Mouse (Mus musculus): ENCODE results near the gene Zdhhc24.

DNA sequence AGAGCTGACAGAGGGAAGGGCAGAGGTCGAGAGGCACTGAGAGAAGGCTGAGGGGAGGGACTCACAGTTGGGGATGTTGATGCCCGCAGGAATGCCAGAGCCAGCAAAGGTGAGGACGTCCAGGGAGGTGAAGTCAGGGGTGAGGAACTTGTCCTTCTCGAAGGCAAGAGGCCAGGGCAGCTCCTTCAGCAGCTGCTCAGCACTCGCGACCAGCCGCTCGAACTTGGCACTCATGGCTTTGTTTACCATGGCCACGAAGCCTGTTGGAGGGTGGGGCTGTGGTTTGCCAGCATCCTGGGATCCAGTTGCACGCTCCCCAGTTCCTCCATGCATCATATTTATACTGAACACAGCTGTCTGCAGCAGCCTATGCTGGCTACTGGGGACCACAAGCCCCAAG lies 38.4 kb downstream of the Zdhhc24 start:
- TF ChIP-seq CTCF (IDR thresholded peaks at IDR 0.05; ENCODE audit: extremely low read depth, insufficient read depth, low read length) (no peak), POLR2A (IDR thresholded peaks at IDR 0.05; ENCODE audit: extremely low read depth, insufficient read depth, low read length) (no peak)
